Mouse (Mus musculus): ENCODE measurements at regions not wholly inside any gene's neighbourhood (a gene's known extent, or its start where the extent isn't known, plus 50 kb on each side); places are given as distances from the start of the nearest gene placed in this dataset.

DNA sequence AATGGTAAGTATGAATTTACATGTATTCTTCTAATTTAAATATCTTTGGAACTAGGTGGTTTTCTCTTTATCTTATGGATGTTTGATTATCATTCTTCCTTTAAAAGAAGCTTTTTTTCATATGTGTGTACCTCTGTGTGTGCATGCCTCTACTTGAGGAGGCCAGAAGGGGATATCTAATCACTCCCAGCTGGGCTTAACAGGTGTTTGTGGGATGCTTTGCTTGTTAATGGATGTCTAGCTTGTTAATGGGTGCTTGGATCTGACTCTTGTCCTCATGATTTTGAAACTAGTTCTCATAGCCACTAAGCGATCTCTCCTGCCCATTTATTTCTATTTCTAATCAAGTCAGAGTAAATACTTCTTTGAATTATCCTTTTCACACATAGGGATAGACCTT, 408.8 kb upstream of the Meis1 start:
- TF ChIP-seq CTCF (IDR thresholded peaks at IDR 0.05) (no peak), POLR2A (IDR thresholded peaks at IDR 0.05; ENCODE audit: insufficient read depth, low read depth, low read length) (no peak)
